Mouse (Mus musculus): ENCODE measurements around the gene Cul9.

GRCm38 (mm10) chr17:46595336-46595735 lies 49.1 kb upstream of the Cul9 start:
- TF ChIP-seq CTCF (conservative IDR thresholded peaks at IDR 0.05; ENCODE audit: low read length) (no peak), POU5F1 (IDR thresholded peaks at IDR 0.05; ENCODE audit: borderline replicate concordance, low read length) (no peak)
